Mouse (Mus musculus) MEL-GATA-1-ER (cell line): Measurements from ENCODE around the gene Clstn2.

Experiments used
- DNase-seq: peaks from one replicate; pipeline ENCODE4 v3.0.0-alpha.2; 2012; ENCODE audit warnings: low read depth; ENCODE audit errors: extremely low read depth

Gene Clstn2

DNA sequence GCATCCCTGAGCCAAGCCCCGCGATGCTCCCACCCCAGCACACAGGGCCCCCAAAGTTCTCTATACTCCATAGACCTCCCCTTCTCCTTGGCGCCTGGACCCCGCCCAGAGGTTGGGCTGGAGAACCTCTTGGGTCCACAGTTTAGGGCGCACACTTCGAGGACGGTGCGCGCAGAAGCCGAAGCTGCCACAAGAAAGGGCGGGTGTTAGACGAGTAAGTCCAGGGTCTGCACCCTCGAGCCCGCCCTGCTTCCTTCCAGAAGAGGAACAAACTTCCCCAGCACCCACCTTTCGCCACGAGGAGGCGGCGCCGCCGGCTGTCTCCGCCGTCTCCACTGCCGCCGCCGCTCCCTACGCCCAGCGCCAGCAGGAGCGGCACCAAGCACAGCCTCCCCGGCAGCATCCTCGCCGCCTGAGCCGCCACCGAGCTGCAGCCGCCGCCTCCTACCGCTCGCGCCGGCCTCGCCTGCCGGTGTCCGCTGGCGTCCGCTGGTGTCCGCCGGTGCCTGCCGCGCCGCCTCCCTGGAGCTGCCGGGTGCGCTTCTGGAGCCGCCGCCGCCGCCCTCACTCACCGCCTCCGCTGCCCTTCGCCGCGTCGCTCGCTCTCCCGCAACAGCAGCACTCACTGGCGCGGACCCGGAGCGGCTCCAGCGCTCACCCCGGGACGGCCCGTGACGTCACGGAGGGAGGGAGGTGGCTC lies at the start of gene Clstn2:
Clstn2 (minus strand) TSS at position 609 of the 700 bp plus-strand sequence.
- no peak for DNase-seq

DNA sequence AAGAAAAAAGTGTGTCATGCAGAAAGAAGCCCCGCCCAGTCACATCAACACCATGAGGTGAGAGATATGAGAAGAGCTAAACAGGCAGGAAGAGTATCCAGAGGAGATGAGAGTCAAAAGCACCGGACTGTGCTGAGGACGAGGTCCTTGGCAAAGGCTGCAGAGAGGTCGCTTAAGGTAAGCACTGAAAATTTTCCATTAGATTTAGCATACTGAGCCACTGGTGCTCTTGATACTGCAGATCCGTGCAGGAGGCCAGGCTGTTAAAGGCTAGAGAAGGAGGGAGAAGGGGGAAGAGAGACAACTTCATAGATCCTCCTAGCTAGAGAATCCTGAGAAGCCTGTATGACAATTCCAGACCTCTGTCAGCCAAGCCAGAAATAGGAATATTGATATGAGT lies 34.8 kb upstream of the Clstn2 start:
- no peak for DNase-seq

DNA sequence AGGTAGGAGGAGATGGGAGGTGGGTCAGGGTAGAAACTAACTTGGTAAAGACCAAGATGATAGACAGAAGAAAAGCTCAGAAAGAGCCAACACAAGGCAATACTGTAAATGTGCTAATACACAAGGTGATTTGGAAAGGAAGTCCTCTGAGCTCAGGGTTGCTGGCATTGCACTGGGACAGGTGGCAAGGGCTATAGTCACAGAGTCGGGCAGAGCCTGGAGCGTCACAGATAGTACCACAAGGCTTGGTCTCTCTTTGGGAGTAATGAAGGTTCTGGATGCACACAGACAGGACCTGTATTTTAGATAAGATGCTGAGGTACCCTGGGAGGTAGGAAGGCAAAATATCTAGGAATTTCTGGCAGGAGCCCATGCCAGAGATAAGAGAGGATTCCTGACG lies 28.7 kb upstream of the Clstn2 start:
- no peak for DNase-seq

DNA sequence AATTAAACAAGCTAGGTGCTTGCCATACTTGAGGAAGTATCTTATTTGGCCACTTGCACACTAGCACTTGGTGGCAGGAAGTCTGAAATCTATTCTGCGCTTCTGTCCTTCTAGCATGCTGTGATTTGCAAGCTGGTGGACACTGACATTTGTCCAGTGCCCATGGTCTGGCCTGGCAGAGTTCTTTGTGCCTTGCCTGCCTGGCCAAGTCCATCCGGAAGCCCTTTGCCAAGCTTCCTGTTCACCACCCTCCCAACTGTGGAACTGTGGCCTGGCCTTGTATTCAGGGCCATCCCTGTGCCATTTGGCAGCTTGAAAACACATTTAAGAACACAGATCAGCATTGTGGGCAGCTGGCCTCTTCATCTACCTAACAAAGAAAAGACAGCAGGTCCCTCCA lies 24.3 kb upstream of the Clstn2 start:
- no peak for DNase-seq

DNA sequence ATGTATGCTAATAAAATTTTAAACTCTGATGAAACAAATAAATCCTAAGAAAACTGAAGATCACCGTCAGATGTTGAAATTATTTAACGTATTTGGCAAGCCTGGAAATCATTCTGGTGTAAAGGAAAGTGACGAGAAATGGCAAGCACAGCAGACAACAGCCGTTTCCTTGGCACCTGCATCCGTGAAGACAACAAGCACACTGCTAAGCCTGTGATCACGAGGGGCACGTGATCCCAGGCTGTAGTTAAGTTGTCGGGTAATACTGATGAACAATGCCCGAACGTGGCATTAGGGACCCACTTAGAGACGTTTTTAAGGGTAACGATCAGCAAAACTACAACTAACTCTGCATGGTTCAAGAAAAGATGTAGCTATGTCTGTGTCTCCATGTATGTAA lies 18.4 kb upstream of the Clstn2 start:
- no peak for DNase-seq

DNA sequence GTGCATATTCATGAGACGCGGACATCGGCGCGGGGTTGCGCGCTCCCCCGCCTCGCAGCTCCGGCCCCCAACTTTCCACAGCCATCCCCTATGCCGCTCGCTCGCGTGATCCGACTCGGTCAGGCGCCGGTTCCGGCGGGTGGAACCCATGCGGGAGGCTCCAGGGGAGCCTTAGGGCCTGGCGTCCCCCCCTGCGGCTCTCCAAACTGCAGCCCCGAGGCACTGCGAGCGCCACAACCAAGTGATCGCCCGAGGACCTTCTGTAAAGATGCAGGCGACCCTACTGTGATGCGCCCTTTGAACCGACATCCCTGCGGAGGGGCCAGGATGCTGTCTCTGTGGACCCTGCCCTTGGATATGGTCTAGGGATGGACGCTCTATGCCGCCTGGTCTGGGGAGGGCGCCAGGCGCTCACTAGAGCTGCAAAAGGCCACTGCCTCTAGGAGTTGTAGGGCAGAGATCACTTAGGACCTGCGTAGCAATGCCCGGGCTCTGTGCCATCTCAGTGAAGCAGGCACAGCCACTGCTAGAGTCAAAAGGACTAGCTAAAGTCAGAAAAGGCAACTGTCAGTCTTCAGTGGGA lies 383 bp upstream of the Clstn2 start:
- DNase-seq: no peak

DNA sequence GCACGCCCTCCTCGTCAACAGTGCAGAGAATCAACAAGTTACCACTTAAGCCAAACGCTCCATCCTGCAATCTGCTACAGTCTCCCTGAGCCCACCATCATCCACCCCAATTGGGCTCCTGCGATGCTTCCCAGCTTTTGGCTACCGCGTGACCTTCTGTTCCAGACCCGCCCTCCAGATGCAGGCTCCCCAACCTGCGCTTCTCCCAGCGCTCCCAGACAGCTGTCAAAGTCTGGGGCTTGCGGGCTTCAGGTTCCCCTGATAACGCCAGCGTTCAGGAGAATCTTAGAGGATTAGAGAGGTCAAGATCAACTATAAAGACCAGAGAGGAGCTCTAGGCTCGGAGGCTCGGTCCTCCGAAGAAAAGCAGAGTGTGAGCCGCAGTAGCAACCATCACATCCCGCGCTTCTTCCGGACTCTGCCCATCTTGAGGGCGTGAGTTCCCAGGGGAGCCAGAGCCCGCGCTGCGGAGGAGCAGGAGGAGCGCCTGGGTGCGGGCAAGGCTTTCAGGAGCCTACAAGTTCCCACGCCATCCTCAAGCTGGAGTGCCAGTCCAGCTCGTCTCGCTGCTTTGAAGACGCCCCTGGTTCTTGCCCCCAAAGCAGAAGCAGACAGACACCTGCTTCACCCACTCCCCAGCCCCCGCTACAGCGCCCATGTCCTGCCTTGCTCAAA lies 946 bp downstream of the Clstn2 start:
- DNase-seq: no peak

DNA sequence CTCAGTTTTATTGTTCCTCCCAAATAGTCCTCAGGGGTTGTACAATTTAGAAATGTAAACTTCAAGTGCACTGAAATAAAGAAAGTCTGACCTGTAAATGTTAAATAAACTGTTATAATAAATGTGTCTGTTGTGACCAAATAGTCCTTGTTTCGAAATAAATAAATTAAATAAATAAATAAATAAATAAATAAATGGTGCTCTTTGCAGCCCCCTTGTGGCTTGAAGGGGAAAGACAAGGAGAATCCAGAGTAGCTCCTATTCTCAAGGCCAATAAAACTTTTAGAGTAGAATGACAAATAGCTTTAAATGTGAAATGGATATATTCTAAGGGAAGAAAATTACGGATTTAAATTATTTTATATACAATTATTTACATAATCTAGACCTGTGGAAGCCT lies 2.3 kb downstream of the Clstn2 start:
- DNase-seq: no peak

DNA sequence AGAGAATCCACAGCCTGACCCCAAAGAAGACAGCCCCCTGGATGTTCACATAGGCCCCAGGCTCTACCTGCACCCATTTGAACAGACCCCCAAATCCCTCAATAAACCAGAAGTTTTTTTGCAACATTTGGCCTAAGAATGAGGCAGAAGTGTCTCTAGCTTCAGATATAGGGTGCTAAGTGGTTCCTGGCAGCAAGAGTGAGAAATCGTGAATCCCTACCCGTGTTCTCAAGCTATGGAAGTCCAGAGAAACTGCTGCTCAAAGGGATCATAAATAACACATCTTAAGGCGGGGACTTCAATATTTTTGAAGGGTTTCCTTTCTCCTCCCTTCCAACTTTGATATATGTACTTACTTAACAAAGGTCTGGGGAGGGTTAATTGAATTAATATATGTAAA lies 7.4 kb downstream of the Clstn2 start:
- DNase-seq: no peak

DNA sequence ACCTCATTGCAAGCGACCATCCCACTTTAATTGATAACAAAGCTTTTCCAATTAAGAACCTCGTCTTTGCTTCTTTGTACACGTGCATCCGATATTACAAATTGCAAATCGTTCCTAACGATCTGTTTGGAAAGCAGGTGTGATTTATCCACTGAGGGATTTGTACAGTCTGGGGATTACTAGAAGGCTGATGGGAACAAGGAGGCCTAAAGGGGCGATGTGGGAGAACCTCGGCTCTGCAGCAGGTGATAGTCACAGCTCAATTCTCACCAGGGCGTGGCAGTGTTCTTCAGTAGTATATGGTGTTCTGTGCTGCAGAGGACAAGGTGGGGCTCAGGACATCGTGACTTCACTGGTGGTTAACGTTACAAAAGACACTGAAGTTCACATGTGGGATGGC lies 9.9 kb downstream of the Clstn2 start:
- no peak for DNase-seq

DNA sequence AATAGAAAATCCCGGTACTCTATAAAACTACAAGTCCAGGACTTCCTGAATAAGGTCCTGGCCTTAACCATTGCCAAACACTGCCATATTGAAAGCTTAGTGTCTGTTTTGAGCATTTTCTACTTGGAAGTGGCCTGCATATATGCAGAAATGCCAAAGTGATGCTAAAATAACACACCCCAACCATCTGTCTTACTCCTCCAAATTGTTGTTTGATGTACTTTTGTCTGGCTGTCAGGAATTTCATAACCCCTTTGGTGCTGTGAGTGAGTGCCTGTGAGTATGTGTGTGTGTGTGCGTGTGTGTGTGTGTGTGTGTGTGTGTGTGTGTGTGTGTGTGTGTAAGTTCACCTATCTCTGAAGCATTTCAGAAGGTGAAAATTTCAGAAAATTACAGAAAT lies 13.1 kb downstream of the Clstn2 start:
- no peak for DNase-seq

DNA sequence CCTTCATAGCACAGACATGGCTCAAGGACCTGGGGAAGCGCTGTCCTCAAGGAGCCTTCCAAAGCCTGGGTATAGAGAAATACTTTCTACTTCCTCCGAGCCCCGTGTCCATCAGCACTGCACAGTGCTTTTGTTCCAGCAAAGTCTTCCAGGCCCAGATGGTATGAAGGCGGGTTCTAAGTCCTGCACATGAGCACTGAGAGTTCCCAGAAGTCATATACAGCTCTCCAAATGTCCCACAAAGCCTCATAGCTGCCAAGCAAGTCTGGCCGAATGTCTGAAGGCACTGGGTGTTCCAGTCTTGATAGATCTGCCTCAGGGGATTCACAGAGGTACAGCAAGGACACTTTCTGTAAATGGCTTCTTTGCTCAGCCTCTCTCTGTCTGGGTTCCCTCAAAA lies 14.3 kb downstream of the Clstn2 start:
- DNase-seq: no peak

DNA sequence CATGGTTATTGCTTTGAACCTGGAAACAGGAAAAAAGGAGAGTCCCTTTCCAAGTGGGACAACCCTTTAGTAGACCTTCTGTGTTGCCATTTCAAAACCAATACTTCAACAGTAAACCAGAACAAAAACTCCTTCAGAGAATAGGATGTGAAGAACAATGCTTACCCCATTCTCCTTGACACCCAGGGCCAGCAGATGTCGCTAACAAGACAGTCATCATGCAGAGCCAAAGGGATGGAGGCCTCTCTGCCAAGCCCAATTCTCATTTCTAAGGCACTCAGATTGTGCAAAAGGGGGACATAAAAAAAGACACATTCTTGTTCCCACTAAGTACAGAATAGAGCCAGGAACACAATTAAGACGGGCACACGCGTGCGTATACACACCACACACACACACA lies 16.4 kb downstream of the Clstn2 start:
- DNase-seq: no peak

DNA sequence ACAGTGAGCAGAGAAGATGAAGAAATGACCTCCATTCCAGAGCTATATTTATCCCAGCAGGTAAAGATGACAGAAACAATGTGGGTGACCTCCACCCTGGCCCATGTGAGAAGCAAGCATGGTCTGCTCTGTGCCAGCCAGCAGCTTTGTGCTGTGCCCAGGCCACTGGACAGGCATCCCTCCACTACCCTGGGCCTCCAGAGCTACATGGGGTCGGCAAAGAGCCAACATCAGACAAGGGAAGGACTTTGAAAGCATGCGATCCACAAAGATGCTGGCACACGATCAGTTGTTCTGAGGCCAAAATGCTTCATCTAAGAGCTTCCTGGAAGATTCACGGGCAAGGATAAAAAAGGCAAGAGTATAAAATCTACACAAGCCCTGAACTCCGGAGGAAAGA lies 36.6 kb downstream of the Clstn2 start:
- no peak for DNase-seq

DNA sequence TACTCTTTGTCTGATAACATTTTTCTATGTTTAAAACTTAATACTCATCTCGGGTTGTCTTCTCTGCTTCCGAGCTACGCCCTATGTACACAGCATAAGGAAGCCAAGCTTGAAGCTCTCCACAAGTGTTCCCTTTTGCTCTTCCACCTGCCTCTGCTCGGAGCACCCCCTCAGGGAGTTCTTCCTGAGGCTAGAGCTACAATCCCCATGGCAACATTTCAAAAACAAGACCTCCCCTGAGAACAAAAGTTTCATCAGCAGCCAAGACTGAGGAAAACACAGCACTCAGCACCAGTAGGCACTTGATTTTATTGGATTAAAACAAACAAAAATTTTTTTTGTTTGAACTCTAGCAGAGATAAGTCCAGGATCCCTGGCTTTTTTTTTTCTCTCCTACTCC lies 37.3 kb downstream of the Clstn2 start:
- DNase-seq: no peak

DNA sequence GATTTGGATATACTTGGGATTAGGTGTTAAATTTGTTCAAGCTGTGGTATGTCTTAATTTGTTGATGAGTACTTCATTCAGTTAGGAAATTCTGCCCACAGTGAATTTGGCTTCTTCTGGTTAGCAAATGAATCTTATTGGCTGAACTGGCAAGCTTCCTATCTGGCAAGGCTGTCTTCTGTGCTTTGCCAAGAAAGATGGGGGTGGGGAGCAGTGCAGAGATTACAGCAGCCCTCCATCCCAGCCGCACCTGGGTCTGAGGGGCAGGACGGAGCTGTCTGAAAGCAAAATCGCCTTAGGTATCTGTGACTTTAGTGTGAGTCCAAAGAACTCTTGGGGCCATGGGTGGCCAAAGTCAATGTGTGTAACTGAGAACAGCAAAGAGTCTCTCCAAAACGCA lies 40.9 kb downstream of the Clstn2 start:
- DNase-seq: no peak

DNA sequence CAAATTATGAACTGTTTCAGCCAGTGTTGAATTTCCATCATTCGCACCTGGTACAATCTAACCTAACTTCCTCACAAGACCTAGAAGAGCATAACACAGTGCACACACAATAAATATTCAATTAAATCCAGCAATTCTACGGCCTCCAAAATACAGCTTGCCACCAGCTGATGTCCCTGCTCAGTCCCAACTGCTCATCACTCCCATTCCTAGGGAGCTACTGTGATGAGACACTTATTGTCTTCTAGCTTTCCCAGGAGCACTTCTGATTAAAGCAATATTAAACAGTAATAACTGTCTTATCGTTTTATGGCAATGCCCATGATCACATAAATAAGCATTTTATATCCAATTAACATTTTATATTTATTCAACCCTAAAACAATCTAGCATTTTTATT lies 55.6 kb downstream of the Clstn2 start:
- no peak for DNase-seq

DNA sequence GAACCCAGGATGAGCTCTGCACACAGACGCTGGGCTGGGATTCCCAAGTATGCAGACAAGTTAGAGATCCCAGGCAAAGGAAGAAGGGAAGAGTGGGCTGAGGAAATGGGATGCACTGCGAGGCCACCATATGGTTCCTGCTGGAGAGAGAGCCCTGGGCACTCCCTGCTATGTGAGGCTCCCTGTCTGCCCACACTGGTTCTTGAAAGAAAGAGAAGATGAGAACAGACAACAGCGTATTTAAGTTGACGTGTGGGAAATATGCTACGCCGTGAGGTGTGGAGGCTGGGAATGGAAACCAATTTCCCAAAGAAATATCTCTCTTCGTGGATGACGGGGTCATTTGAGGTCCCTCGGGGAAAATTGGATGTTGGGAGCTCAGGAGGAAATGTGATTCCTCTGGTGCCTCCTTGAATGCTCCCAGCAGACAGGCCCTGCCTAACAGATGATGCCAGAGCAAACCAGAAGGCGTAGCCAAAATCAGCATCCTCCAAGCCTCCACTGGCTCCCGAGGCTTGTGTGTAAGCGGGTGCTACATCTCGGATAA lies 58.1 kb downstream of the Clstn2 start:
- DNase-seq: no peak

DNA sequence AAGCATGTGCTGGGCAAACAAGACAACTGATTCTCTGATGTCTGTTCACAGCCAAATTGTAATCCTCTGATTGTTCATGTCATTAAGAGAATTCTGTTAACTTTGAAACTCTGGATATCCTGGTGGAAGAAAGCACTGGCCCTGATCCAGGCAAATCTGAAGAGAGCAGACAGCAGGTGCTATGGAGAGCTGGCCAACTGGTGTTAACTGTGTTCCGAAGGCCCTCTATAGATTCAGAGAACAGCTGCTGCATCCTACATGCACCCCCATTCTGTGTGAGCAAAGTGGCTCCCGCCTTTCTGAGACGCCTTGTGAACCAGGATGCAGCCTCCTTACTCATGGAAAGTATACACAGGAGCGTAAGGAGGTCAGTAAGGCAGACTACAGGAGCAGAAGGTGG lies 66.3 kb downstream of the Clstn2 start:
- no peak for DNase-seq

DNA sequence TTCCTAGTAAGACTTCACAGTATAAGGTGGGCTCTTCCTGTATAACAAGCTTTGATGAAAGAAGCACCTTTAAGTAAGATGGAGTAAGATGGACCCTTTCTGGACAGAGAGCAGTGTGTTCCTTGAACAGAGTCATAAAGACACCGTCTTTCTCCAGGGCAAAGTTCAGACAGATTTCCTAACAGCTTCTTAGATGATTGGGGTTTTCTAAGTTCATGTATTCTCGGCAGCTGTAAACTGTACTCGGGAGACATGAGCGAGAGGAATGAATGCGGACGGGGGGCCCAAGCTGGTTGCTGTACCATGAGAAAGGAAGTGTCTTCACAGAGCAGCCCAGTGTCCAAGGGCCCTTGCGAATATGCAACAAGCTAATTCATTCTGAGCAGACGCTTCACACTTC lies 75.5 kb downstream of the Clstn2 start:
- DNase-seq: no peak

DNA sequence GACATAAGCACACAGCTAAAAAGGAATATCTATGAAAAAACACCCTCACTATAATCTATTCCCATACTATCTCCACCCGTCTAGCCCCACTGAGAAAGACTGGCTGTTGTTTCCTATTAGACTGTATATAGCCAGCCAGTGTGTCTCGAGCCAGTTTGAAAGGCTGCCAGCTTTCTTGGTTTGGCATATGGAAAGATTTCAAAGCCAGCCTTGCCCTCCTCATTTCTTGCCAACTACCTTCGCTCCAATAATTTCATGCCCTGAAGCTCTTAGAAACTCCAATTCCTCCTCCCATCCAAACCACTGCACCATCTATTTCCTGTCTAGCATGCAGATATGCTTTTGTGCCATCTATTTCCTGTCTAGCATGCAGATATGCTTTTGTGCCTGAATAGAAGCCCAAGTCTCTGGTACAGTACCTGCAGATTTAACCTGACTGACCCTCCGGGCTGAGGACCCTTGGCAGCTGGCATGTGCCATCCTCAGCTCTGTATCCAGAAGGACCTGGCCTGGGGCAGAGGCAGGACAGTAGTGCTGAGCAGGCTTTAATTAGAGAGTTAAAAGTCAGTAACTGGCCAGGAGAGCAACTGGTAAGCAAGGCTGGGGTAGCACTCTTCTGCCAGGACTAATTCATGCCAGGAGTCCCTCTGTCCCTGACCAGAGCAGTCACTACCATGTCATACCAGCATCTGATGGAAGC lies 76.4 kb downstream of the Clstn2 start:
- DNase-seq: no peak

DNA sequence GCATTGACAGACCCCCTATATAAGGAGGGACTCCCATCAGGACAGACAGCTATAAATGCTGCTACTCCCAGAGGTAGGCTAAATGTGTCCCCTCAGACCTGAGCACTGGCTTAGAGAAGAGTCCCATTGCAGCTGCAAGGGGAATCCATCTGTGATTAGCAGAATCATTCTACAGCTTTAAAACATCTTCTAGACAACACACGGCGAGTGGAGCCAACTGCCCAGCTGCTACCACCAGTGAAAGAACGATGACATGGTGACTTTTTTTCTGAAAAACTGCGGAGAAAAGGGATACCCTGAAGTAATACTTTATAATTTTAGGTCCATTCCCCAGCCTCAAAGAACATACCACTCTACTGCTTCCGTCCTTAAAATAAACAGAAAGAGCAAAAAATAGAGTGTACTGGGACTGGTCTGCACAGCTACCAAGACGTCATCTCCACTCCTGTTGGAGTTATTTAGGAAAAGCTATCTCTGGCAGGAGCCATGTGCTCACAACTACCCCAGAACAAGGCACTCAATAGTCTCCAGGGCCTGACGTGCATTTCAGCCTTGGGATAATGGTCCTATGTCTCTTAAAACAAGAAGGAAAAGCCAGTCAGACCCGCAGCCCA lies 79.1 kb downstream of the Clstn2 start:
- DNase-seq: no peak
